Mouse (Mus musculus): Measurements from ENCODE around the gene 4930595M18Rik.

- TF ChIP-seq CTCF (IDR thresholded peaks at IDR 0.05; ENCODE audit: extremely low read depth, insufficient read length, insufficient replicate concordance, low read depth, low read length) (no peak), POLR2A (IDR thresholded peaks at IDR 0.05; ENCODE audit: low read depth, low read length) (no peak)
Measured at GRCm38 (mm10) chrX:81472500-81472899, 14.6 kb upstream of the 4930595M18Rik start.

All from small intestine, adult 2 months (tissue).